Mouse (Mus musculus) lung, adult 18-20 months (tissue): ENCODE data around the gene Elmo1.

ENCODE experiments used
- DNase-seq, 2 experiments: peaks; one replicate each; pipeline ENCODE4 v3.0.0; 2022; ENCODE audit warnings: mixed read lengths in 2 of 2

Elmo1 gene

GRCm38 (mm10) chr13:20208867-20209266, 118.5 kb downstream of the Elmo1 start:
- DNase-seq: no peak

GRCm38 (mm10) chr13:20211780-20212179, 121.4 kb downstream of the Elmo1 start:
- no peak for DNase-seq

GRCm38 (mm10) chr13:20212665-20213064, 122.3 kb downstream of the Elmo1 start:
- DNase-seq: no peak

GRCm38 (mm10) chr13:20213861-20214260, 123.5 kb downstream of the Elmo1 start:
- no peak for DNase-seq

GRCm38 (mm10) chr13:20217453-20218090, 127.2 kb downstream of the Elmo1 start:
- no peak for DNase-seq

GRCm38 (mm10) chr13:20218126-20218525, 127.7 kb downstream of the Elmo1 start:
- no peak for DNase-seq

- DNase-seq: no peak
Observed at GRCm38 (mm10) chr13:20220414-20220813, 130.0 kb downstream of the Elmo1 start.

GRCm38 (mm10) chr13:20227923-20228705, 137.7 kb downstream of the Elmo1 start:
- DNase-seq: peak in 1 of 2 experiments; percentile 34

- peak; percentile 75 to 81 for DNase-seq
Observed at GRCm38 (mm10) chr13:20231837-20232728, 141.7 kb downstream of the Elmo1 start.

- no peak for DNase-seq
Observed at GRCm38 (mm10) chr13:20233707-20234106, 143.3 kb downstream of the Elmo1 start.

GRCm38 (mm10) chr13:20237615-20238014, 147.2 kb downstream of the Elmo1 start:
- no peak for DNase-seq

- DNase-seq: no peak
Observed at GRCm38 (mm10) chr13:20238146-20238545, 147.8 kb downstream of the Elmo1 start.

- DNase-seq: no peak
Observed at GRCm38 (mm10) chr13:20238743-20239142, 148.3 kb downstream of the Elmo1 start.

- DNase-seq: no peak
Observed at GRCm38 (mm10) chr13:20250069-20250668, 159.8 kb downstream of the Elmo1 start.

GRCm38 (mm10) chr13:20254911-20255310, 164.5 kb downstream of the Elmo1 start:
- peak in 1 of 2 experiments; percentile 20 for DNase-seq

- DNase-seq: peak; percentile 40 to 61
Observed at GRCm38 (mm10) chr13:20255380-20255779, 165.0 kb downstream of the Elmo1 start.

GRCm38 (mm10) chr13:20256613-20257012, 166.2 kb downstream of the Elmo1 start:
- DNase-seq: no peak

GRCm38 (mm10) chr13:20257562-20258525, 167.4 kb downstream of the Elmo1 start:
- peak in 1 of 2 experiments; percentile 6 for DNase-seq

- no peak for DNase-seq
Observed at GRCm38 (mm10) chr13:20263173-20263572, 172.8 kb downstream of the Elmo1 start.

GRCm38 (mm10) chr13:20270148-20270547, 179.8 kb downstream of the Elmo1 start:
- DNase-seq: no peak

- DNase-seq: no peak
Observed at GRCm38 (mm10) chr13:20271799-20272198, 181.4 kb downstream of the Elmo1 start.
